Mouse (Mus musculus) left cerebral cortex, postnatal 14 days (tissue): ENCODE measurements around the gene Obp2b. TPM values are rescaled to one million over a fixed set of nuclear protein-coding genes. Genes with fewer than 3 reads are reported as not detected.
A peak's percentile ranks its signal among the peaks of the same experiment; 100 is the strongest.
"Not testable (repeated sequence)": the region's sequence is repeated elsewhere in the genome, so short reads cannot be mapped to it uniquely, and the experiment has no call there.

Experiments used
- DNase-seq, 2 experiments: peaks; one replicate each; pipeline ENCODE4 v3.0.0; 2021 to 2022; ENCODE audit warnings: low spot score in 2 of 2, mixed read lengths in 1 of 2
- intact Hi-C: fragments of 180-260 bp; cut with DNase I; formaldehyde crosslinking; loops from one replicate; pipeline ENCODE4 v1.15.1; 2025
- long read RNA-seq, 2 experiments: library from polyadenylated mRNA; stranded (forward); transcript quantifications; one replicate each; pipeline ENCODE4 v2.0.0; 2021
- total RNA-seq, 2 experiments: library from RNA; stranded (reverse); gene quantifications; 2 replicates each; pipeline ENCODE4 v1.2.3; 2021

The Obp2b gene
- not detected for total RNA-seq
- long read RNA-seq, experiment 1, result 0 reads
- long read RNA-seq, experiment 2, result 0 reads

GRCm38 (mm10) chr2:25736709-25737108 lies at the start of gene Obp2b:
TSS of gene Obp2b (plus strand) at chr2:25737009.
- DNase-seq, intact Hi-C loops: not testable (repeated sequence)

GRCm38 (mm10) chr2:25694605-25695004 lies 42.2 kb upstream of the Obp2b start:
- peak; percentile 28 to 72 for DNase-seq
- intact Hi-C loops, result no loop called here

GRCm38 (mm10) chr2:25696951-25697350 lies 39.9 kb upstream of the Obp2b start:
- no peak for DNase-seq
- intact Hi-C loops, result no loop called here

- intact Hi-C loops, result no loop called here
- no peak for DNase-seq
These were observed 38.1 kb upstream of the Obp2b start for GRCm38 (mm10) chr2:25698696-25699095.

GRCm38 (mm10) chr2:25699743-25700142 lies 37.1 kb upstream of the Obp2b start, which contains the start of gene Obp2a:
TSS of gene Obp2a (plus strand) at chr2:25700043.
- DNase-seq, intact Hi-C loops: not testable (repeated sequence)

- intact Hi-C loops, result no loop called here
These were observed 35.8 kb upstream of the Obp2b start for GRCm38 (mm10) chr2:25701001-25701400.

GRCm38 (mm10) chr2:25703706-25704105 lies 33.1 kb upstream of the Obp2b start:
- intact Hi-C loops, result no loop called here
- DNase-seq, result no peak

More at GRCm38 (mm10) chr2:25701001-25701400, 35.8 kb upstream of the Obp2b start:
- DNase-seq, result no peak

- peak; percentile 88 to 89 for DNase-seq
- intact Hi-C loops, result no loop called here
These were observed 29.9 kb upstream of the Obp2b start, which contains the start of gene Bmyc for GRCm38 (mm10) chr2:25706643-25707481. TSS of gene Bmyc (plus strand) at chr2:25706739.

- DNase-seq, result peak; percentile 53 to 78
- intact Hi-C loops, result loop anchor here (2.0 kb wide), 1 partner anchor 43 kb away; no protein-coding TSS in a partner anchor
These were observed 28.7 kb upstream of the Obp2b start for GRCm38 (mm10) chr2:25708121-25708520.

GRCm38 (mm10) chr2:25709056-25709455 lies 27.8 kb upstream of the Obp2b start:
- intact Hi-C loops, result loop anchor here (2.0 kb wide), 1 partner anchor 42 kb away; no protein-coding TSS in a partner anchor

GRCm38 (mm10) chr2:25709791-25710190 lies 27.0 kb upstream of the Obp2b start:
- not testable (repeated sequence) for DNase-seq
- intact Hi-C loops, result loop anchor here (2.0 kb wide), 1 partner anchor 41 kb away; no protein-coding TSS in a partner anchor

More at GRCm38 (mm10) chr2:25709056-25709455, 27.8 kb upstream of the Obp2b start:
- DNase-seq, result not testable (repeated sequence)

GRCm38 (mm10) chr2:25711641-25712040 lies 25.2 kb upstream of the Obp2b start:
- DNase-seq, intact Hi-C loops: not testable (repeated sequence)

- no peak for DNase-seq
- intact Hi-C loops, result no loop called here
These were observed 19.6 kb upstream of the Obp2b start for GRCm38 (mm10) chr2:25717222-25717621.

- intact Hi-C loops, result no loop called here
- DNase-seq, result no peak
These were observed 3.4 kb upstream of the Obp2b start for GRCm38 (mm10) chr2:25733199-25733930.

GRCm38 (mm10) chr2:25741671-25742070 lies 4.9 kb downstream of the Obp2b start:
- no peak for DNase-seq
- intact Hi-C loops, result no loop called here

GRCm38 (mm10) chr2:25754201-25754600 lies 17.4 kb downstream of the Obp2b start:
- DNase-seq, result no peak
- intact Hi-C loops, result no loop called here

- intact Hi-C loops, result no loop called here
- DNase-seq, result no peak
These were observed 21.3 kb downstream of the Obp2b start for GRCm38 (mm10) chr2:25758064-25758625.

GRCm38 (mm10) chr2:25765269-25765668 lies 28.5 kb downstream of the Obp2b start, which contains the start of gene Lcn3:
TSS of gene Lcn3 (plus strand) at chr2:25765569.
- no peak for DNase-seq
- intact Hi-C loops, result no loop called here

GRCm38 (mm10) chr2:25767764-25768163 lies 31.0 kb downstream of the Obp2b start:
- no peak for DNase-seq
- intact Hi-C loops, result no loop called here

GRCm38 (mm10) chr2:25773507-25773906 lies 36.7 kb downstream of the Obp2b start:
- no peak for DNase-seq
- intact Hi-C loops, result no loop called here
